In genomic region chr4:32928692-32929448, GRCm38 (mm10) we compare ENCODE assay signal across 24 mouse cellular contexts. TPM values are rescaled to one million over a fixed set of nuclear protein-coding genes. Genes with fewer than 3 reads are reported as not detected.
DNase-seq lines count a peak whose midpoint lies in the region; ATAC-seq lines count a peak whose summit lies in the region.
"Had no signal": no experiment of that assay in that cellular context is flagged by ENCODE, and none has a peak within 500 bp of the region (broad histone marks: within the 10 kb centered on the region; RNA-seq: fewer than 3 reads in every experiment).

No protein-coding gene starts in this region.

- 89% methylated on average over 13 of the region's 13 CpGs for WGBS in intestine, embryonic 16.5 days

- H3K9me3 ChIP-seq in intestine, embryonic 16.5 days (ENCODE audit: control insufficient read depth, low read length) = no peaks in the 10 kb centered on the region
- H3K9me3 ChIP-seq: embryonic facial prominence, embryonic 15.5 days; heart, embryonic 13.5 days; hindbrain, embryonic 12.5 days; intestine, embryonic 15.5 days; liver, embryonic 13.5 days; neural tube, embryonic 12.5 days had no signal

- no peak overlapping the region for H3K4me2 ChIP-seq in intestine, embryonic 16.5 days (ENCODE audit: low read depth, low read length)
- H3K4me2 ChIP-seq: embryonic facial prominence, embryonic 15.5 days; heart, embryonic 13.5 days; hindbrain, embryonic 12.5 days; intestine, embryonic 15.5 days; liver, embryonic 13.5 days; lung, embryonic 14.5 days; neural tube, embryonic 12.5 days had no signal

- H3K4me3 ChIP-seq in intestine, embryonic 16.5 days (ENCODE audit: low read length) = no peak overlapping the region
- H3K4me3 ChIP-seq: embryonic facial prominence, embryonic 15.5 days; heart, embryonic 13.5 days; hindbrain, embryonic 12.5 days; intestine, embryonic 15.5 days; liver, embryonic 13.5 days; megakaryocyte, embryonic 14.5 days; neural tube, embryonic 12.5 days had no signal

- no peak overlapping the region for H3K9ac ChIP-seq in intestine, embryonic 16.5 days (ENCODE audit: low read depth, low read length)
- H3K9ac ChIP-seq: embryonic facial prominence, embryonic 15.5 days; heart, embryonic 13.5 days; hindbrain, embryonic 12.5 days; intestine, embryonic 15.5 days; liver, embryonic 13.5 days; lung, embryonic 14.5 days; neural tube, embryonic 12.5 days had no signal

- no peaks in the 10 kb centered on the region for H3K36me3 ChIP-seq in intestine, embryonic 16.5 days (ENCODE audit: control insufficient read depth, insufficient read depth, low read length)
- H3K36me3 ChIP-seq: embryonic facial prominence, embryonic 15.5 days; heart, embryonic 13.5 days; hindbrain, embryonic 12.5 days; intestine, embryonic 15.5 days; liver, embryonic 13.5 days; neural tube, embryonic 12.5 days had no signal

- ATAC-seq in frontal cortex, adult (ENCODE audit: low TSS enrichment) = peak; percentile 67; the same call in 1 of the 2 replicates
- peak; percentile 86 for ATAC-seq in inflammation-experienced regulatory T-cells, adult 6 months
- no peak for ATAC-seq in intestine, embryonic 16.5 days
- ATAC-seq: intestine, embryonic 15.5 days had no signal

- no peak overlapping the region for H3K27ac ChIP-seq in intestine, embryonic 16.5 days (ENCODE audit: low read length)
- H3K27ac ChIP-seq: embryonic facial prominence, embryonic 15.5 days; heart, embryonic 13.5 days; hindbrain, embryonic 12.5 days; intestine, embryonic 15.5 days; liver, embryonic 13.5 days; neural tube, embryonic 12.5 days had no signal

- no peaks in the 10 kb centered on the region for H3K27me3 ChIP-seq in intestine, embryonic 16.5 days (replicated peaks; ENCODE audit: control insufficient read depth, insufficient read depth, low read length)
- H3K27me3 ChIP-seq: embryonic facial prominence, embryonic 15.5 days; heart, embryonic 13.5 days; hindbrain, embryonic 12.5 days; intestine, embryonic 15.5 days; neural tube, embryonic 12.5 days had no signal

- no peaks in the 10 kb centered on the region for H3K4me1 ChIP-seq in intestine, embryonic 16.5 days (ENCODE audit: control insufficient read depth, insufficient read depth, low read length)
- H3K4me1 ChIP-seq: intestine, embryonic 15.5 days; liver, embryonic 13.5 days; megakaryocyte, embryonic 14.5 days had no signal

- DNase-seq in frontal cortex, postnatal 25 days (ENCODE audit: low spot score in 2 of 2) = no peak
- peak; percentile 81 for DNase-seq in CD4-positive, CD25-positive, alpha-beta regulatory T cell, adult 2 months (ENCODE audit: low read depth, low spot score)
- peak; percentile 71 for DNase-seq in MN1 (ENCODE audit: low spot score)
- no peak for DNase-seq in adrenal gland, adult 8-10 months
- DNase-seq: adrenal gland, adult 2 months; B cell, adult 2 months; cerebellum, adult 8-10 months; gastrocnemius, postnatal 25 days; heart, adult 18-20 months; heart, postnatal 14 days; kidney, adult 9 months; kidney, postnatal 25 days; liver, embryonic 13.5 days; lung, embryonic 14.5 days; midbrain, embryonic 14.5 days had no signal

RNA-seq across cellular contexts. Expression of gene Ankrd6, which starts 21.8 kb away (rescaled TPM):
- polyA plus RNA-seq in inflammation-experienced regulatory T-cells, adult 6 months (2017; shearing (Covaris generic)) = 1 to 10 TPM; 1.2 to 2.9 (median 2.7) TPM
- polyA plus RNA-seq in intestine, embryonic 16.5 days (2015; fragmentation: Nextera tagmentation; extraction: Ambion mirVana) = 2.8 and 2.9 TPM in 2 replicates
- total RNA-seq in adrenal gland, adult 8-10 months (2022) = 10 to 100 TPM in 1 of 4 experiments, 1 to 10 TPM in 3; 2.8 to 10.6 (median 4.9) TPM

RNA-seq across cellular contexts. Expression of gene Rragd, which starts 54.0 kb away (rescaled TPM):
- 1 to 10 TPM in 2 of 3 experiments, under 1 TPM in 1; 0.62 to 5.4 (median 4.2) TPM for polyA plus RNA-seq in inflammation-experienced regulatory T-cells, adult 6 months (2017; shearing (Covaris generic))
- 28.0 and 30.1 TPM in 2 replicates for polyA plus RNA-seq in intestine, embryonic 16.5 days (2015; fragmentation: Nextera tagmentation; extraction: Ambion mirVana)
- total RNA-seq in adrenal gland, adult 8-10 months (2022) = 10 to 100 TPM; 10.2 to 16.4 (median 13.9) TPM

Comparison
In these comparisons a context has a peak if more than half of its experiments do, and no peak if none do; other contexts are left out.
1. DNase-seq: peak in CD4-positive, CD25-positive, alpha-beta regulatory T cell, adult 2 months (single experiment) and MN1 (single experiment); none in frontal cortex, postnatal 25 days (0 of 2) and adrenal gland, adult 8-10 months (single experiment).